Mouse (Mus musculus) limb, embryonic 10.5 days (tissue): Measurements from ENCODE around the gene Ivl. TPM values are rescaled to one million over a fixed set of nuclear protein-coding genes. Genes with fewer than 3 reads are reported as not detected.

Source experiments
- DNase-seq: peaks from one replicate; pipeline ENCODE4 v3.0.0-alpha.2; 2017; ENCODE audit warnings: low spot score
- H3K27ac ChIP-seq: fragments of 300-500 bp; sonication (generic); 2 replicates; pipeline ENCODE4 v1.5.1; 2016; ENCODE audit warnings: mild to moderate bottlenecking
- H3K27me3 ChIP-seq: fragments of 300-500 bp; sonication (generic); 2 replicates; pipeline ENCODE4 v1.6.1; 2016; ENCODE audit warnings: low read depth, mild to moderate bottlenecking; ENCODE audit not compliant: poor library complexity, severe bottlenecking
- H3K36me3 ChIP-seq: fragments of 300-500 bp; sonication (generic); 2 replicates; pipeline ENCODE4 v1.6.1; 2016; ENCODE audit warnings: mild to moderate bottlenecking, moderate library complexity
- H3K4me1 ChIP-seq: fragments of 300-500 bp; sonication (generic); 2 replicates; pipeline ENCODE4 v1.6.1; 2016
- H3K4me3 ChIP-seq: fragments of 300-500 bp; sonication (generic); 2 replicates; pipeline ENCODE4 v1.5.1; 2016; ENCODE audit warnings: mild to moderate bottlenecking, moderate library complexity
- H3K9me3 ChIP-seq: fragments of 300-500 bp; sonication (generic); replicated peaks from 2 replicates; pipeline ENCODE4 v1.6.1; 2016; ENCODE audit warnings: mild to moderate bottlenecking
- WGBS: fragments of 180-500 bp; shearing (Covaris S2); methylation state at CpG from one replicate; pipeline ENCODE4 v1.1.7; 2016; 5-methylcytosine and 5-hydroxymethylcytosine counted together
- polyA plus RNA-seq: library from polyadenylated mRNA; unstranded; fragments of >200 nt; fragmentation: Nextera tagmentation; extraction: Ambion mirVana; gene quantifications from 2 replicates; pipeline ENCODE4 v1.2.1, GENCODE M21; 2016

Ivl gene
- polyA plus RNA-seq, 1 experiment from 2014 or later, result not detected

- Histone ChIP-seq H3K27me3 (no peaks in the 10 kb centered on the region), H3K4me3 (no peak overlapping the region), H3K9me3 (no peaks in the 10 kb centered on the region), H3K4me1 (no peaks in the 10 kb centered on the region), H3K27ac (no peak overlapping the region), H3K36me3 (no peaks in the 10 kb centered on the region)
- no peak for DNase-seq
- WGBS, result 73% methylated on average over 4 of the region's 4 CpGs
Observed at GRCm38 (mm10) chr3:92578652-92579413, 5.3 kb upstream of the Ivl start.

- H3K27me3 ChIP-seq, result no peaks in the 10 kb centered on the region
- H3K36me3 ChIP-seq, result no peaks in the 10 kb centered on the region
- DNase-seq, result no peak
- no peak overlapping the region for H3K4me3 ChIP-seq
- no peaks in the 10 kb centered on the region for H3K9me3 ChIP-seq
- H3K4me1 ChIP-seq, result peaks cover 6% of the 10 kb centered on the region; the same call in 1 of the 2 replicates
- WGBS, result 61% methylated on average over 2 of the region's 2 CpGs
- no peak overlapping the region for H3K27ac ChIP-seq
Observed at GRCm38 (mm10) chr3:92572514-92573155, 900 bp downstream of the Ivl start.

GRCm38 (mm10) chr3:92568752-92569151 is 4.8 kb downstream of the Ivl start:
- DNase-seq, result no peak
- WGBS, result 89% methylated on average over 2 of the region's 2 CpGs
- Histone ChIP-seq H3K4me1 (peaks cover 6% of the 10 kb centered on the region; the same call in 1 of the 2 replicates), H3K9me3 (no peaks in the 10 kb centered on the region), H3K27me3 (no peaks in the 10 kb centered on the region), H3K36me3 (no peaks in the 10 kb centered on the region), H3K27ac (no peak overlapping the region), H3K4me3 (no peak overlapping the region)

- no peak for DNase-seq
- Histone ChIP-seq H3K36me3 (no peaks in the 10 kb centered on the region), H3K27ac (no peak overlapping the region), H3K4me1 (no peaks in the 10 kb centered on the region), H3K9me3 (no peaks in the 10 kb centered on the region), H3K4me3 (no peak overlapping the region), H3K27me3 (no peaks in the 10 kb centered on the region)
Observed at GRCm38 (mm10) chr3:92565418-92565817, 8.1 kb downstream of the Ivl start.

- H3K4me1 ChIP-seq, result no peaks in the 10 kb centered on the region
- WGBS, result 92% methylated on average over 3 of the region's 3 CpGs
- H3K27me3 ChIP-seq, result no peaks in the 10 kb centered on the region
- H3K4me3 ChIP-seq, result no peak within 1 kb of the TSS
- DNase-seq, result no peak
- no peak within 1 kb of the TSS for H3K27ac ChIP-seq
- H3K36me3 ChIP-seq, result no peaks in the 10 kb centered on the region
- H3K9me3 ChIP-seq, result no peaks in the 10 kb centered on the region
Observed at GRCm38 (mm10) chr3:92534411-92534810, 39.1 kb downstream of the Ivl start, which contains the start of gene 2310046K23Rik. 2310046K23Rik (minus strand) TSS chr3:92534511.

Other genes starting within 250 kb of the Ivl start
- gene Sprr2d, start 234.6 kb downstream of the Ivl start, polyA plus RNA-seq, result not detected in 2 replicates
- gene Sprr2e, start 221.6 kb downstream of the Ivl start, polyA plus RNA-seq, result not detected in 2 replicates
- not detected in 2 replicates for gene Sprr2f, start 208.5 kb downstream of the Ivl start, polyA plus RNA-seq
- not detected in 2 replicates for gene Sprr2h, start 188.1 kb downstream of the Ivl start, polyA plus RNA-seq
- not detected in 2 replicates for gene Sprr2i, start 165.7 kb downstream of the Ivl start, polyA plus RNA-seq
- gene Sprr2j-ps, start 155.7 kb downstream of the Ivl start, polyA plus RNA-seq, result not detected in 2 replicates
- 7.4 and 9.1 TPM in 2 replicates for gene Gm9774, start 144.3 kb downstream of the Ivl start, polyA plus RNA-seq
- gene Sprr2k, start 141.2 kb downstream of the Ivl start, polyA plus RNA-seq, result not detected in 2 replicates
- gene Sprr1b, start 134.9 kb downstream of the Ivl start, polyA plus RNA-seq, result not detected in 2 replicates
- gene Sprr3, start 115.0 kb downstream of the Ivl start, polyA plus RNA-seq, result not detected in 2 replicates
- not detected in 2 replicates for gene Sprr1a, start 87.8 kb downstream of the Ivl start, polyA plus RNA-seq
- not detected in 2 replicates for gene Sprr4, start 73.2 kb downstream of the Ivl start, polyA plus RNA-seq
- gene 2310046K23Rik, start 39.2 kb downstream of the Ivl start, polyA plus RNA-seq, result not detected in 2 replicates
- gene Smcp, start 15.3 kb upstream of the Ivl start, polyA plus RNA-seq, result not detected in 2 replicates
- not detected in 2 replicates for gene 2210017I01Rik, start 33.8 kb upstream of the Ivl start, polyA plus RNA-seq
- not detected in 2 replicates for gene Lce6a, start 47.9 kb upstream of the Ivl start, polyA plus RNA-seq
- not detected in 2 replicates for gene Lce1a1, start 74.6 kb upstream of the Ivl start, polyA plus RNA-seq
- not detected in 2 replicates for gene Lce1b, start 83.2 kb upstream of the Ivl start, polyA plus RNA-seq
- gene Lce1a2, start 96.6 kb upstream of the Ivl start, polyA plus RNA-seq, result not detected in 2 replicates
- not detected in 2 replicates for gene Lce1c, start 105.5 kb upstream of the Ivl start, polyA plus RNA-seq
- not detected in 2 replicates for gene Lce1d, start 113.5 kb upstream of the Ivl start, polyA plus RNA-seq
- gene Lce1e, start 135.3 kb upstream of the Ivl start, polyA plus RNA-seq, result not detected in 2 replicates
- gene Lce1f, start 146.6 kb upstream of the Ivl start, polyA plus RNA-seq, result not detected in 2 replicates
- gene Gm38119, start 165.4 kb upstream of the Ivl start, polyA plus RNA-seq, result not detected in 2 replicates
- not detected in 2 replicates for gene Lce1g, start 178.6 kb upstream of the Ivl start, polyA plus RNA-seq
- gene Lce1h, start 191.3 kb upstream of the Ivl start, polyA plus RNA-seq, result not detected in 2 replicates
- not detected in 2 replicates for gene Lce1i, start 205.2 kb upstream of the Ivl start, polyA plus RNA-seq
- gene Lce1j, start 216.8 kb upstream of the Ivl start, polyA plus RNA-seq, result not detected in 2 replicates
- not detected in 2 replicates for gene Lce1k, start 234.2 kb upstream of the Ivl start, polyA plus RNA-seq